Mouse (Mus musculus) intestine, postnatal 0 days (tissue): ENCODE measurements around the gene Myadml2. TPM values are rescaled to one million over a fixed set of nuclear protein-coding genes. Genes with fewer than 3 reads are reported as not detected.

ENCODE experiments used
- ATAC-seq: fragments of 200-750 bp; cut with Nextera tagmentation; 2 replicates; pipeline ENCODE4 v1.8.0; 2017; ENCODE audit warnings: mild to moderate bottlenecking, moderate TSS enrichment, moderate library complexity
- H3K27ac ChIP-seq: fragments of 300-500 bp; sonication (generic); 2 replicates; pipeline ENCODE4 v1.5.1; 2014; ENCODE audit warnings: mild to moderate bottlenecking, low read depth, low read length, moderate library complexity
- H3K27me3 ChIP-seq: fragments of 300-500 bp; sonication (generic); replicated peaks from 2 replicates; pipeline ENCODE4 v1.6.1; 2014; ENCODE audit warnings: low read length, mixed read lengths; ENCODE audit not compliant: control insufficient read depth, insufficient read depth
- H3K36me3 ChIP-seq: fragments of 300-500 bp; sonication (generic); 2 replicates; pipeline ENCODE4 v1.6.1; 2014; ENCODE audit warnings: mild to moderate bottlenecking, moderate library complexity; ENCODE audit not compliant: control insufficient read depth, insufficient read depth
- H3K4me1 ChIP-seq: fragments of 300-500 bp; sonication (generic); replicated peaks from 2 replicates; pipeline ENCODE4 v1.6.1; 2014; ENCODE audit warnings: antibody characterized with exemption, low read length, mixed read lengths; ENCODE audit not compliant: control insufficient read depth, insufficient read depth
- H3K4me2 ChIP-seq: fragments of 300-500 bp; sonication (generic); replicated peaks from 2 replicates; pipeline ENCODE4 v1.6.1; 2014; ENCODE audit warnings: low read depth, mild to moderate bottlenecking, moderate library complexity
- H3K4me3 ChIP-seq: fragments of 300-500 bp; sonication (generic); 2 replicates; pipeline ENCODE4 v1.5.1; 2014; ENCODE audit warnings: low read depth, low read length
- H3K9ac ChIP-seq: fragments of 300-500 bp; sonication (generic); 2 replicates; pipeline ENCODE4 v1.6.1; 2014; ENCODE audit warnings: mild to moderate bottlenecking, low read depth, low read length
- H3K9me3 ChIP-seq: fragments of 300-500 bp; sonication (generic); 2 replicates; pipeline ENCODE4 v1.6.1; 2016; ENCODE audit warnings: mixed run types; ENCODE audit not compliant: control insufficient read depth
- CTCF ChIP-seq: sonication (generic); IDR thresholded peaks from 2 replicates; pipeline ENCODE4 v1.5.1; 2016; ENCODE audit warnings: low read depth, mild to moderate bottlenecking, control low read depth, antibody characterized with exemption, moderate library complexity
- WGBS: fragments of 180-500 bp; shearing (Covaris S2); extraction: QIAGEN DNeasy Blood & Tissue Kit; methylation state at CpG from one replicate; pipeline ENCODE4 v1.1.7; 2014; 5-methylcytosine and 5-hydroxymethylcytosine counted together
- polyA plus RNA-seq: library from polyadenylated mRNA; unstranded; fragments of >200 nt; fragmentation: Nextera tagmentation; extraction: Ambion mirVana; gene quantifications from 2 replicates; pipeline ENCODE4 v1.2.1, GENCODE M21; 2015

Myadml2 gene
- polyA plus RNA-seq, 1 experiment from 2014 or later, result not detected

GRCm38 (mm10) chr11:120659509-120660300, 11.7 kb upstream of the Myadml2 start:
- Histone ChIP-seq H3K9me3 (no peaks in the 10 kb centered on the region), H3K27ac (no peak overlapping the region), H3K4me1 (peaks cover 8% of the 10 kb centered on the region), H3K36me3 (no peaks in the 10 kb centered on the region), H3K4me3 (peak overlapping the region; percentile 42), H3K27me3 (peaks cover 74% of the 10 kb centered on the region), H3K9ac (no peak overlapping the region), H3K4me2 (peak overlapping the region; percentile 81)
- no peak for ATAC-seq
- TF ChIP-seq CTCF, result no peak
- WGBS, result 3% methylated on average over 50 of the region's 50 CpGs

GRCm38 (mm10) chr11:120658876-120659410, 11.0 kb upstream of the Myadml2 start:
- 0 out of 2 replicates have a peak, but pooled peaks have one; percentile 6 for ATAC-seq
- Histone ChIP-seq H3K4me2 (0 out of 2 replicates have a peak overlapping the region, but pooled peaks have one; percentile 18), H3K9ac (no peak overlapping the region), H3K36me3 (no peaks in the 10 kb centered on the region), H3K9me3 (no peaks in the 10 kb centered on the region), H3K4me3 (no peak overlapping the region), H3K27me3 (peaks cover 74% of the 10 kb centered on the region), H3K4me1 (peaks cover 8% of the 10 kb centered on the region), H3K27ac (no peak overlapping the region)
- WGBS, result 3% methylated on average over 24 of the region's 24 CpGs
- peak; percentile 96 for TF ChIP-seq CTCF

GRCm38 (mm10) chr11:120657301-120657700, 9.3 kb upstream of the Myadml2 start:
- TF ChIP-seq CTCF, result no peak
- H3K36me3 ChIP-seq, result no peaks in the 10 kb centered on the region
- peaks cover 64% of the 10 kb centered on the region for H3K27me3 ChIP-seq
- no peak for ATAC-seq
- peaks cover 8% of the 10 kb centered on the region for H3K4me1 ChIP-seq
- no peak overlapping the region for H3K9ac ChIP-seq
- 83% methylated on average over 4 of the region's 4 CpGs for WGBS
- H3K4me2 ChIP-seq, result no peak overlapping the region
- no peaks in the 10 kb centered on the region for H3K9me3 ChIP-seq
- H3K27ac ChIP-seq, result no peak overlapping the region
- no peak overlapping the region for H3K4me3 ChIP-seq

GRCm38 (mm10) chr11:120654741-120655140, 6.8 kb upstream of the Myadml2 start:
- H3K4me1 ChIP-seq, result 0 out of 2 replicates have a peak, but pooled peaks cover under 1% of the 10 kb centered on the region
- H3K4me3 ChIP-seq, result no peak overlapping the region
- H3K4me2 ChIP-seq, result no peak overlapping the region
- H3K27ac ChIP-seq, result no peak overlapping the region
- H3K9me3 ChIP-seq, result no peaks in the 10 kb centered on the region
- no peak for ATAC-seq
- H3K36me3 ChIP-seq, result no peaks in the 10 kb centered on the region
- H3K27me3 ChIP-seq, result peaks cover 38% of the 10 kb centered on the region
- 68% methylated on average over 3 of the region's 3 CpGs for WGBS
- H3K9ac ChIP-seq, result no peak overlapping the region
- TF ChIP-seq CTCF, result no peak

- H3K27me3 ChIP-seq, result peaks cover 16% of the 10 kb centered on the region; the same call in 1 of the 2 replicates
- TF ChIP-seq CTCF, result peak; percentile 44
- no peaks in the 10 kb centered on the region for H3K9me3 ChIP-seq
- no peak overlapping the region for H3K9ac ChIP-seq
- no peak for ATAC-seq
- no peaks in the 10 kb centered on the region for H3K36me3 ChIP-seq
- H3K4me1 ChIP-seq, result 0 out of 2 replicates have a peak, but pooled peaks cover 5% of the 10 kb centered on the region
- H3K4me2 ChIP-seq, result no peak overlapping the region
- WGBS, result 72% methylated on average over 3 of the region's 3 CpGs
- H3K27ac ChIP-seq, result no peak overlapping the region
- H3K4me3 ChIP-seq, result no peak overlapping the region
Observed at GRCm38 (mm10) chr11:120651872-120652271, 3.9 kb upstream of the Myadml2 start.

- no peak for TF ChIP-seq CTCF
Observed at GRCm38 (mm10) chr11:120647047-120647830, 719 bp downstream of the Myadml2 start.

More at GRCm38 (mm10) chr11:120647047-120647830, 719 bp downstream of the Myadml2 start:
- H3K4me3 ChIP-seq, result no peak overlapping the region
- H3K27me3 ChIP-seq, result 0 out of 2 replicates have a peak, but pooled peaks cover 2% of the 10 kb centered on the region
- WGBS, result 81% methylated on average over 35 of the region's 35 CpGs
- H3K27ac ChIP-seq, result no peak overlapping the region
- no peaks in the 10 kb centered on the region for H3K36me3 ChIP-seq
- H3K9ac ChIP-seq, result no peak overlapping the region
- no peak overlapping the region for H3K4me2 ChIP-seq
- H3K4me1 ChIP-seq, result peaks cover 11% of the 10 kb centered on the region
- no peaks in the 10 kb centered on the region for H3K9me3 ChIP-seq
- ATAC-seq, result no peak
